Mouse (Mus musculus): ENCODE data around the gene Sgk1. TPM values are rescaled to one million over a fixed set of nuclear protein-coding genes. Genes with fewer than 3 reads are reported as not detected.

Sgk1 gene
- polyA plus RNA-seq, 1 experiment = 10.3 TPM

DNA sequence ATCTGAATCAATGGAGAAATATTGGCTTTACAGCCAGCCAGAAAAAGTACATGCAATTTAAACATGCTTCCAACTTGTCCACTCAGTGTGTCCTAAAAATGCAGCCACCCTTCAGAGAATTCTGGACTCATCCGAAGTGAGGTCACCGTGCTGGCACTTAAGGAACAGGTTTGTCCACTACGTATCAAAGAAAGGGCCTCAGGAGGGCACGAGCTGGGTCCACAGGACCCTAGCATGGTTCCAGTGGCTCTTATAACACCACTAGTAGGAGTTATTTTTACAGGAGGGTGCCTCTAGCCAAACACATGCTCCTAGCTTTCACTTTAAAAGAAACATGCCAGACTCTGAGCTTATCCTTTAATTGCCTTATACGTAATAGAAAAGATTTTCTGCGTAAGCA, 28.9 kb upstream of the Sgk1 start:
- H3K27me3 ChIP-seq (ENCODE audit: control insufficient read depth, insufficient read depth, insufficient read length) = no peaks in the 10 kb centered on the region
- H3K4me2 ChIP-seq (ENCODE audit: low read depth) = peak overlapping the region; percentile 42
- H3ac ChIP-seq (ENCODE audit: control insufficient read depth, insufficient read length) = no peak overlapping the region
- H3K36me3 ChIP-seq (ENCODE audit: control insufficient read depth, insufficient read depth) = no peaks in the 10 kb centered on the region
- TF ChIP-seq TCF3 (IDR thresholded peaks at IDR 0.05; ENCODE audit: insufficient read length, low read depth) (no peak), MYOD1 (IDR thresholded peaks at IDR 0.05; ENCODE audit: control insufficient read depth in 1 of 3, insufficient read length in 2 of 3, low read depth in 2 of 3) (no peak), USF1 (IDR thresholded peaks at IDR 0.05; ENCODE audit: low read depth) (no peak), POLR2A (IDR thresholded peaks at IDR 0.05; ENCODE audit: insufficient read length, low read depth) (no peak), POLR2AphosphoS2 (IDR thresholded peaks at IDR 0.05; ENCODE audit: insufficient read length, low read depth) (no peak), MAX (IDR thresholded peaks at IDR 0.05; ENCODE audit: low read depth) (no peak), TCF12 (IDR thresholded peaks at IDR 0.05; ENCODE audit: insufficient read depth, poor library complexity, severe bottlenecking) (no peak), CEBPB (IDR thresholded peaks at IDR 0.05; ENCODE audit: insufficient read depth, poor library complexity, severe bottlenecking) (no peak), MYOG (IDR thresholded peaks at IDR 0.05; ENCODE audit: control insufficient read depth in 1 of 3, insufficient read depth in 1 of 3, insufficient read length in 2 of 3, low read depth in 2 of 3) (no peak), REST (IDR thresholded peaks at IDR 0.05; ENCODE audit: insufficient read depth, insufficient read length) (no peak), SRF (IDR thresholded peaks at IDR 0.05; ENCODE audit: control insufficient read depth, insufficient read length, low read depth) (no peak), E2F4 (IDR thresholded peaks at IDR 0.05; ENCODE audit: insufficient read depth) (no peak)
- no peaks in the 10 kb centered on the region for H3K79me2 ChIP-seq (ENCODE audit: control insufficient read depth, insufficient read depth)
- H3K4me3 ChIP-seq = no peak overlapping the region

DNA sequence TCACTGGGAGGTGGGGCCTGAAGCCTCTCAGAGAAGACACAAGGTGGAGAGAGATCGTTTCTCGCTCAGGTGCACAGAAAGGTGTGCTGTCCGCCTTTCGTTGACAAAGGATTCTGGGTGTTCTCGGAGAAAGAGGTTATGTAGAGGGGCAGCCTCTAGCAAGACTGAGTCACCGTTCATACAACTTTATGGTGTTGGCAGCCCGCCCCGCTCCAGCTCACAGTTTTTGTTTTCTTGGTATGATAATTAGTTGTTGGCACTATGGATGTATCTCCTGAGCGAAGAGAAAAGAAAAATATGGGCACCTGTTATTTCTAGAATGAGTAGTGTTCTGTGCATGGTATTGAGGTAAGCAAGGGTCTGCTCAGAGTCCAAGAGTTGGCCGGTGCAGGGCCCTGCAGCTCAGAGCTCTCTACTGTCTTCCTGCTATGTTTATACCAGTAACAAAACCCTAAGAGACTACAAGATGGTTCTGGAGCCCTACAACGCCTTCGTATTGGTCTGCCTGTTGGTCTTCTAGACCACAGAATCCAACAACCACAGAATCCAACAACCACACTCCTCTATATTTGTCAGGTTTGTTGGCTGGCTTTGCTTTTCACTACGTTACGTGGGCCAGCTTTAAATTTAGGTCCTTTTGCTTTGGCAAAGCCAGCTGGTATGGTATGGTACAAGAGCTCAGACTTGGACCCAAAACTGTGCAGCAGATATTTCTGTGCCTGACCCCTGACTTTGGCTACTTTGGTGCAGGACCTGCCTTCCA, 28.2 kb upstream of the Sgk1 start:
- H3K27me3 ChIP-seq (ENCODE audit: control insufficient read depth, insufficient read depth, insufficient read length) = no peaks in the 10 kb centered on the region
- no peak overlapping the region for H3ac ChIP-seq (ENCODE audit: control insufficient read depth, insufficient read length)
- TF ChIP-seq CEBPB (IDR thresholded peaks at IDR 0.05; ENCODE audit: insufficient read depth, poor library complexity, severe bottlenecking) (no peak), TCF3 (IDR thresholded peaks at IDR 0.05; ENCODE audit: insufficient read length, low read depth) (no peak), POLR2A (IDR thresholded peaks at IDR 0.05; ENCODE audit: insufficient read length, low read depth) (no peak), E2F4 (IDR thresholded peaks at IDR 0.05; ENCODE audit: insufficient read depth) (no peak), TCF12 (IDR thresholded peaks at IDR 0.05; ENCODE audit: insufficient read depth, poor library complexity, severe bottlenecking) (no peak), MYOD1 (IDR thresholded peaks at IDR 0.05; ENCODE audit: control insufficient read depth in 1 of 3, insufficient read length in 2 of 3, low read depth in 2 of 3) (no peak), SRF (IDR thresholded peaks at IDR 0.05; ENCODE audit: control insufficient read depth, insufficient read length, low read depth) (no peak), MAX (IDR thresholded peaks at IDR 0.05; ENCODE audit: low read depth) (no peak), POLR2AphosphoS2 (IDR thresholded peaks at IDR 0.05; ENCODE audit: insufficient read length, low read depth) (no peak), USF1 (IDR thresholded peaks at IDR 0.05; ENCODE audit: low read depth) (no peak), REST (IDR thresholded peaks at IDR 0.05; ENCODE audit: insufficient read depth, insufficient read length) (no peak), MYOG (IDR thresholded peaks at IDR 0.05; ENCODE audit: control insufficient read depth in 1 of 3, insufficient read depth in 1 of 3, insufficient read length in 2 of 3, low read depth in 2 of 3) (no peak)
- H3K36me3 ChIP-seq (ENCODE audit: control insufficient read depth, insufficient read depth) = no peaks in the 10 kb centered on the region
- H3K4me3 ChIP-seq = no peak overlapping the region
- H3K79me2 ChIP-seq (ENCODE audit: control insufficient read depth, insufficient read depth) = no peaks in the 10 kb centered on the region
- H3K4me2 ChIP-seq (ENCODE audit: low read depth) = peak overlapping the region; percentile 42

DNA sequence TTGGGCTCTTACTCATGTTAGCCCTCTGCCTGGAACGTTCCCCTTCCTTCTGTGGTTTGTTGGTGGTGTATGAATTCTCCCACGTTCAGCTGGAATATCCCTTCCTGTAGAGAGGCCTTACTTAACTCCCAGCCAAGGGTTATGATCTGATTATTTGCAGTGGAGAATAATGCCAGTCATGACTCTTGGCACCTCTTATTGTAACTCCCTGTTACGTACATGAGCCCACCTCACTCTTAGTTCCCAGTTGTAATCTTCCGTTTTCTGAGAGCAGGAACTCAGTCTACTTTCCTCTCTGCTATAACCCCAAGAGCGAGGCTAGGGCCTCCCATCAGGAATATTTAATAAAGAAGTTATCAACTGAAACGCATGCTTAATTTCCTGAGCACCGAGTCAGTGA, 26.6 kb upstream of the Sgk1 start:
- no peaks in the 10 kb centered on the region for H3K27me3 ChIP-seq (ENCODE audit: control insufficient read depth, insufficient read depth, insufficient read length)
- no peaks in the 10 kb centered on the region for H3K79me2 ChIP-seq (ENCODE audit: control insufficient read depth, insufficient read depth)
- H3K4me3 ChIP-seq = no peak overlapping the region

DNA sequence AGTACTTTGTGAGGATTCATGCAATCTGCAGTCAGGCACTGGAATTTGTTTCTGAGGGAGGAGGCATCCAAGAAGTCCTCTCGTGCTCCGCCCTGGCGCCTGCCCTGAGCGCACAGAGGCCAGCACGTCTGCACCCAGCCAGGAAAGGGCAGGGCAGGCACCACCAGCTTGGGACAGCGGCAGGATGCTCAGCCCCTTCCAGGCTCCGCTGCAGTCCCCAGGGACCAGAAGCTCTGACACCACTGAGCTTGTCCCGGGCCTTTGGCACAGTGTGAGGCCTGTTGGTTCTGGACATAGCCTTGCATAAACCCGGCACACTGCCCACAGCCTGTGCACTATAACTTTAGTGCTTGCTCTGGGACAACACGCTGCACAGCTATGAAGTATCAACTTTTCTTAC, 24.3 kb upstream of the Sgk1 start:
- H3K27me3 ChIP-seq (ENCODE audit: control insufficient read depth, insufficient read depth, insufficient read length) = no peaks in the 10 kb centered on the region
- TF ChIP-seq POLR2A (IDR thresholded peaks at IDR 0.05; ENCODE audit: insufficient read length, low read depth) (no peak), REST (IDR thresholded peaks at IDR 0.05; ENCODE audit: insufficient read depth, insufficient read length) (peak; percentile 13)
- no peaks in the 10 kb centered on the region for H3K36me3 ChIP-seq (ENCODE audit: control insufficient read depth, insufficient read depth)
- H3K4me2 ChIP-seq (ENCODE audit: low read depth) = no peak overlapping the region
- no peak overlapping the region for H3ac ChIP-seq (ENCODE audit: control insufficient read depth, insufficient read length)
- H3K4me3 ChIP-seq = no peak overlapping the region
- no peaks in the 10 kb centered on the region for H3K79me2 ChIP-seq (ENCODE audit: control insufficient read depth, insufficient read depth)

More for the DNA sequence above, 26.6 kb upstream of the Sgk1 start:
- Histone ChIP-seq H3K36me3 (ENCODE audit: control insufficient read depth, insufficient read depth) (no peaks in the 10 kb centered on the region), H3K4me2 (ENCODE audit: low read depth) (no peak overlapping the region), H3ac (ENCODE audit: control insufficient read depth, insufficient read length) (no peak overlapping the region)
- TF ChIP-seq SRF (IDR thresholded peaks at IDR 0.05; ENCODE audit: control insufficient read depth, insufficient read length, low read depth) (no peak), MYOD1 (IDR thresholded peaks at IDR 0.05; ENCODE audit: control insufficient read depth in 1 of 3, insufficient read length in 2 of 3, low read depth in 2 of 3) (no peak)

DNA sequence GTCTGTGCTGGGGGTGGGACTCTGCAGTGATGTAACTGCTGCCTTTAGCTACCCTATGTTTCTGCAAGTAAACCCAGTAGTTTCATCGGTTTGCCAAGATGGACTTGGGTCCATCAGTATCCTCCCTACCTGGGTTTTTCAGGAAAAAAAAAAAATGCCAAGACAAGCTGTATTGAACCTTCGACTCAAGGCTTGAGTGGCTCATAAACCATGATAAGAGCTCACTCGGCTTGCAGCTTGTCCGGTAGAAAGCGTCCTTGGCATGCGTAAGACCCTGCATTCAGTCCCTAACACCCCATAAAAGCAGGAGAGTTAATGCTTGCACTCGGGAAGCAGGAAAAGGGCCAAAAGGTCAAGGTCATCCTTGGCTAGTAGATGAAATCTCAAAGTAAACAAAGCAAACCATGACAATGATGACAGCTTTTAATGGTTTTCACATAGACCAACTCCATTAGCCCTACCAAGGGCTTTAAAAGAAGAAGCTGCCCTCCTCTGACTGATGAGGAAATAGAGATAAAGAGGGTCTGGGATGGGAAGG, 23.5 kb upstream of the Sgk1 start:
- no peaks in the 10 kb centered on the region for H3K79me2 ChIP-seq (ENCODE audit: control insufficient read depth, insufficient read depth)
- no peak overlapping the region for H3ac ChIP-seq (ENCODE audit: control insufficient read depth, insufficient read length)
- no peak overlapping the region for H3K4me2 ChIP-seq (ENCODE audit: low read depth)
- H3K27me3 ChIP-seq (ENCODE audit: control insufficient read depth, insufficient read depth, insufficient read length) = no peaks in the 10 kb centered on the region
- H3K4me3 ChIP-seq = no peak overlapping the region
- H3K36me3 ChIP-seq (ENCODE audit: control insufficient read depth, insufficient read depth) = no peaks in the 10 kb centered on the region
- no peak for TF ChIP-seq TCF12 (IDR thresholded peaks at IDR 0.05; ENCODE audit: insufficient read depth, poor library complexity, severe bottlenecking)
- no peak for TF ChIP-seq USF1 (IDR thresholded peaks at IDR 0.05; ENCODE audit: low read depth)
- TF ChIP-seq MYOG (IDR thresholded peaks at IDR 0.05; ENCODE audit: control insufficient read depth in 1 of 3, insufficient read depth in 1 of 3, insufficient read length in 2 of 3, low read depth in 2 of 3) = no peak
- TF ChIP-seq POLR2A (IDR thresholded peaks at IDR 0.05; ENCODE audit: insufficient read length, low read depth) = no peak
- no peak for TF ChIP-seq MYOD1 (IDR thresholded peaks at IDR 0.05; ENCODE audit: control insufficient read depth in 1 of 3, insufficient read length in 2 of 3, low read depth in 2 of 3)
- no peak for TF ChIP-seq REST (IDR thresholded peaks at IDR 0.05; ENCODE audit: insufficient read depth, insufficient read length)

All from myocyte (in vitro differentiated cells).